Mouse (Mus musculus): ENCODE data around the gene Teddm3. TPM values are rescaled to one million over a fixed set of nuclear protein-coding genes. Genes with fewer than 3 reads are reported as not detected.
"Not testable (repeated sequence)": the region's sequence is repeated elsewhere in the genome, so short reads cannot be mapped to it uniquely, and the experiment has no call there.

Gene Teddm3
- total RNA-seq, 2 experiments from 2014 or later: not detected

DNA sequence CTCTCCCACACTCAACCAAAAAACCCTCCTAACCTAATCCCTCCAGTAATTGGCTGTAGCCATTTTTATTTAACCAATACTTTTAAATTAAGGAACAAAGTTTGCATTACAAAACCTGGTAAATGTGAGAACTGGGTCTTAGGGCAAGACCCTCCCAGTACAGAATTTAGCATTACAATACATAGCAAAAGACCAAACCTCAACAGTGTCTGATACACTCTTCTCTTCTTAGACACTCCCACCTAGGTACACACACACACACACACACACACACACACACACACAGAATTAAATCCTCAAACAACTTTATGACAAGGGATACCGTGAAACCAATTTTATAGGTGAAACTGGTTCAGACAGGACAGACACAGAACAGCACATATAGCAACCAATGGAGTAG lies 5.4 kb upstream of the Teddm3 start:
- DNase-seq (ENCODE audit: low spot score); intact Hi-C loops (cut with DNase I): not testable (repeated sequence)

DNA sequence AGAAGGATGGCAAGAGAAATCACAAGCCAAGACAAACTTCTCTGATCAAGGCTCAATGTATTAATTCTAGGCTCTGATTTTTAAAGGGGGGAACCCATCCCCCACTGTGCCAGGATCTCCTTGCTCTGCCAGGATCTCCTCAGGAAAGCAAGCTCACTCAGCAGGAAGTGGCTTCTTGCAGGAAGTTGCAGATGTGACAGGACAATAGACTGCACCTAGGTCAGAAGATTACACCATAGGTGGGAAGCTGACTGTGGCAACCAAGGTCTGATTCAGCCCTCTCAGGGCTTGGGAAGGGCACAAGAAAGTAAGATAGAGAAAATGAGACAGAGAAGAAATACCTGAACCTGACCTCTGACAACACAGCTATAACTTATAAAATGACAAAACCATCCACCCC lies 2.5 kb upstream of the Teddm3 start:
- intact Hi-C loops (cut with DNase I); DNase-seq (ENCODE audit: low spot score): not testable (repeated sequence)

DNA sequence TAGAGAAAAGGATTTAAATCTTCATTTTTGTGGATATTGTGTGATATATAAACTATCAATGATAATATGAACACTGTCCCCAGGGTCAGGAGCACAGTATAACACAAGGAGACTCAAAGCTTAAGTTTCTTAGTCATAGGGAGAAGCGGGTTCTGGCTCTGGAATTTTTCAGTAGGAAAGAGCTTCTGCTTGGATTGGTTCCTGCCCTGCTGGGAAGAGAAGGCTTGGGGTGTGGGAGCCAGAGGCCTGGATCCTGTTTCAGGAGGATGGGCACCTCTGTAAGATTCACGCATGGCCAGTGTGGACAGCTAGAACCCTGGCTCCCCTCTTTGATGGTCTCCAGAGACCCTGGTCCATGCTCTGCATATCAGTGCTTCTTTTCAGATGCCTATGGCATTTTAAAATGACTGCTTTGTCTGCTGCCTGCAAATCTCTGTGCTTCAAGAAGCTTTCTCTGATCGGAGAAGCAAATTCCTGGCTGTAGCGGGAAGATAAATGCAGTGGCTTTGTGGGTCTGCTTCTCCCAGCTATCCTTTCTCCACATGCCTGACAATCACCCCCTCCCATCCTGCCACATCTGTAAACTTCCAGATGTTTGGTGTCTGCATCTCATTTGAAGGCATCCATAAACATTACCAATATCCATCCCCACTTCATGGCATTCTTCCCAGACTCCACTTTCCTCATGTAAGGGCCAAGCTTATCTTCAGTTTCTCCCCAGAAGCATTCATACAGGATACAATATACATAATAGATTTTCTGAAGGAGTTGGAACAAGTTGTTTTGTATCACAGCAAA lies 2.0 kb downstream of the Teddm3 start:
- DNase-seq (ENCODE audit: low spot score): no peak
- intact Hi-C loops (cut with DNase I): no loop called here

DNA sequence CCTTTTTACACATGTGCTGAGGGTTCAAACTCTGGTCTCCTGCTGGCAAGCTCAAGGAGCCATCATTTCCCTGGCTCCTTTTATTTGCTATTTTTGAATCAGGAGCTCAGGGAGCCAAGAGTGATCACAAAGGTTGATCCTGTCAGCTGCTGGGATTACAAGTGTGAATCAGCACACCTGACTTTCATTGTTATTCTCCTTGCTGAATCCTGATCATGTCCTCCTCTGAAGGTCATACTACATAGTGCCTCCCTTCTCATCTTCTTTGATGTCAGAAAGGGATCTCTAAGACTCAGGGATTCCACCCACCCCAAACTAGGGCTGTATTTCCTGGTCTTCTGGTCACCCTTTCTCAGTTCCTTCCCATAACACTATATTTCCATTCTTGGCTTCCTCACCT lies 3.9 kb downstream of the Teddm3 start:
- intact Hi-C loops (cut with DNase I): no loop called here

DNA sequence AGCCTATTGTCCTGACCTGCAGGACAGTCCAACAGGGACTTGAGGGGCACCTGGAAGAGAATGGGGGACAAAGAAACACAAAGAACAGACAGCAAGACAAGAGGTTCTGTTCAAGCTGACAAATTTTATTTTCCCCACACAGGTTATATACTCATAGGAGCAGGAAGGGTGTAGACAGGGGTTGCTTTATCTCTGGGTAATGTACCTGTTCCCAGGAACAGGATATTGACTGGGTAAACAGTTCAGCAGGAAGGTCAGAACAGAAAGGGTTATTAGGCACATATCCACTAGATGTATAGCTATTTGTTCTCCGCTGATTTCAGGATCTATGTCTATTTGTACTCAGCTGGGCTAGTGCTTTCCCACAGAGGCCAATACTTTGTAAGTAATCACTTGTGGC lies 5.3 kb downstream of the Teddm3 start:
- intact Hi-C loops (cut with DNase I); DNase-seq (ENCODE audit: low spot score): not testable (repeated sequence)

More for the DNA sequence above, 3.9 kb downstream of the Teddm3 start:
- no peak for DNase-seq (ENCODE audit: low spot score)

DNA sequence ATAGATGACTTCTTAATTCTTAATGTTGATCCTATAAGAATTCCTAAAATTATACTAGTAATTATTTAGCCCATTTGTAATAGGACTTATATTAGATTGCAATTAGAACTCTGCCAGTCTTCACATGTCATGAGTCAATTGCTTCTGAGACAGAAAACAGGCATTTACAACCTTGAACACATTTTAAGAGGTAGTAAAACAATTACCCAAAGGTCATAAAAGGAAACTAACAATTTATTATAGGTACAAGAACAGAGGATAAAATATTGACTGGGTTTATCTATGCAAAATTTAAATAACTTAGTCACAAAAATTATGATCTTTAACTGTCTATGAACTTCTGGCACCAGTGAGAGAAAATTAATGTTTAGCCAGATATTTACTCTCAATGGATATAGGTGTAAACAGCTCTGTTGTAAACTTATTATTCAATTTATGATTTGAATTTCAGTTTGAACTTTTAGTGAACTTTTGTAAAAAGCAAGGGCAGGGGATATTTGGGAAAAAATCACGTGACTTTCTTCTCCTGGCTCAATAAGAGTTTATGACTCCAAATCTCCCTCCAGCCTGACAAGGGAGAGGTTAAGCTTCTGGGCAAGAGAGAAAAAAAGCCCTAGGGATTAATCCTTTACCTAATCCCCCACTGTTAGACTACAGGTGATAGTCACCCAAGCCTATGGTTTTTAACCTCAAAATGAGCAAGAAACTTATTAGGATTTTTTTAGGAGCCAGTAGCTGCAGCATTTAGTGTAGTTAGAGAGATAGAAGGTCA lies 17.3 kb downstream of the Teddm3 start:
- intact Hi-C loops (cut with DNase I): no loop called here
- no peak for DNase-seq (ENCODE audit: low spot score)

DNA sequence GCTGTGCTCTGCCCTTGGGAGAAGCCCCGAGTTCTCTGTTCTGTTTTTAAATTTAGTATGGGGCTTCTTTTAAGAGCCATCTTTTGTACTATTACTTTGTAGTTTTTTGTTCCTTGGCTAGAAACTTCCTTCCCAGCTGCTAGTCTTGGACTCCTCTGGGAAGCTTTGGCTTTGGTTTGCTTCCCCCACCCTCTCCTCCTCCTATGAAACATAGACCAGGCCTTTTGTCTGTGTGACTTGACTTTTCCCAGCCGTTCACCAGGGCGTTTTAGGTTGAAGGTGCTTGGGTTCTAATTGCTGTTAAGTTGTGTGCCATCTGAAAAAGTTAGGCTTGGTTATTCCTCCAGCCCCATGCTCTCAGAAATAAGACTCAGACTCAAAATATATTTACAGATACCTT lies 26.1 kb downstream of the Teddm3 start:
- intact Hi-C loops (cut with DNase I): not testable (repeated sequence)

DNA sequence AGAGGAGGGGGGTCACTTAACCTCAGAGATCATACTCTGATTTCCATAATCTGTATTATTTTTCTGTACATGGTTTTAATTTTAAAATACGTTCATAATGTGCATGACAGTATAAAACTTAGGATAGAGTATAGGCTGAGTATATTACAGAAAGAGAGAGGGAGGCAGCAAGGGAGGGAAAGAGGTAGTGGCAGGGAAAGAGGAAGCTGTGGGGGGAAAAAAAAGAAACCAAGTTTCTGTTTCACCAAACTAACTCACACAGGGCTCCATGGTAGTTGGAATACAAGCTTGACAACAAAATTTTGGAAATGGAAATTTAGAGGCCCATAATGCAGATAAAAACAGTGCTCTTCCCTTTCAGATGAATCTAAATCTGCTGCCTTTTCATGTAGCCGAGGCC lies 31.0 kb downstream of the Teddm3 start:
- intact Hi-C loops (cut with DNase I); DNase-seq (ENCODE audit: low spot score): not testable (repeated sequence)

More for the DNA sequence above, 26.1 kb downstream of the Teddm3 start:
- not testable (repeated sequence) for DNase-seq (ENCODE audit: low spot score)

DNA sequence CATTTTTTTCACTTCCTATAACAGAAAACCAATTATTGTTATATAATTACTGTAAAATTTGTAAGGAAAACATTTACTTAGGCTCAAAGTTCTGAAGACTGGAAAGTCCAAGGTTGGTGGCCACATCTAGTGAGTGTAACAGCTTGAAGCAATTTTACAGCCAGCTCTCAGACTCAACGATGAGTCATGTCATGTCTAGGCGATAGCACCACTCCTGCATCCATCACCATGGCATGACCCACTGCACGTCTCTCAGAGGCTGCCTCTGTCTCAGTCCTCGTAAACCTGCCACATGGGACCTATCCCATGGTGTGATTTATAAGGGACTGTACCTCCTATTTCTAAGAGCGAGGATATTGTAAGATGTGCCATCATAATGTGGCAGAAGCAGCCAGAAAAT lies 37.7 kb downstream of the Teddm3 start:
- DNase-seq (ENCODE audit: low spot score): no peak
- intact Hi-C loops (cut with DNase I): no loop called here

DNA sequence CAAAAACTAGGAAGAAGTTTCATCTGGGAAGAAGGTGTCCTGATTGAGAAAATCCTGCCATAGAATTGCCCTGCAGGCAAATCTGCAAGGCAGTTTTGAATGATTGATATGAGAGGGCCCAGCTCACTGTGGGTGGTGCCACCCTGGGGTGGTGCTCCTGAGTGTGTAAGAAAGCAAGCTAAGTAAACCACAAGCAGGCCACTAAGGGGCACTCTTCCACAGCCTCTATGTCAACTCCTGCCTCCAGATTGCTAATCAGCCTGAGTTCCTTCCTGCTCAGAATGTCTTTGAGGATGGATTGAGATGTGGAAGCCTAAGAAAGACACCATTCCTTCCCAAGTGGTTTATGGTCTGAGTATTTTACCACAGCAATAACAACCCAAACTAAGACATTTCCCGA lies 44.3 kb downstream of the Teddm3 start:
- intact Hi-C loops (cut with DNase I): no loop called here
- no peak for DNase-seq (ENCODE audit: low spot score)

Other genes with a start within 250 kb of the Teddm3 start
- 1 to 10 TPM; 5.4 to 6.2 TPM for gene Ephb3, start 50.8 kb upstream of the Teddm3 start, total RNA-seq (2021)